Mouse (Mus musculus) embryonic facial prominence, embryonic 10.5 days (tissue): Measurements from ENCODE around the gene Eln. TPM values are rescaled to one million over a fixed set of nuclear protein-coding genes. Genes with fewer than 3 reads are reported as not detected.
A peak's percentile ranks its signal among the peaks of the same experiment; 100 is the strongest.

Experiments used
- DNase-seq: peaks from one replicate; pipeline ENCODE4 v3.0.0-alpha.2; 2017; ENCODE audit warnings: low spot score
- H3K27ac ChIP-seq: fragments of 300-500 bp; sonication (generic); replicated peaks from 2 replicates; pipeline ENCODE4 v1.5.1; 2016; ENCODE audit warnings: mild to moderate bottlenecking
- H3K27me3 ChIP-seq: fragments of 300-500 bp; sonication (generic); replicated peaks from 2 replicates; pipeline ENCODE4 v1.6.1; 2016; ENCODE audit warnings: low read depth, mild to moderate bottlenecking; ENCODE audit not compliant: poor library complexity, severe bottlenecking
- H3K36me3 ChIP-seq: fragments of 300-500 bp; sonication (generic); replicated peaks from 2 replicates; pipeline ENCODE4 v1.6.1; 2016; ENCODE audit warnings: mild to moderate bottlenecking, moderate library complexity
- H3K4me1 ChIP-seq: fragments of 300-500 bp; sonication (generic); 2 replicates; pipeline ENCODE4 v1.6.1; 2016
- H3K4me3 ChIP-seq: fragments of 300-500 bp; sonication (generic); 2 replicates; pipeline ENCODE4 v1.5.1; 2016; ENCODE audit warnings: mild to moderate bottlenecking, moderate library complexity
- H3K9me3 ChIP-seq: fragments of 300-500 bp; sonication (generic); 2 replicates; pipeline ENCODE4 v1.6.1; 2016; ENCODE audit warnings: mild to moderate bottlenecking
- WGBS: fragments of 180-500 bp; shearing (Covaris S2); methylation state at CpG from one replicate; pipeline ENCODE4 v1.1.7; 2016; 5-methylcytosine and 5-hydroxymethylcytosine counted together
- polyA plus RNA-seq: library from polyadenylated mRNA; unstranded; fragments of >200 nt; fragmentation: Nextera tagmentation; extraction: Ambion mirVana; gene quantifications from 2 replicates; pipeline ENCODE4 v1.2.1, GENCODE M21; 2016

Gene Eln
- polyA plus RNA-seq, 1 experiment from 2014 or later: 3.9 TPM

DNA sequence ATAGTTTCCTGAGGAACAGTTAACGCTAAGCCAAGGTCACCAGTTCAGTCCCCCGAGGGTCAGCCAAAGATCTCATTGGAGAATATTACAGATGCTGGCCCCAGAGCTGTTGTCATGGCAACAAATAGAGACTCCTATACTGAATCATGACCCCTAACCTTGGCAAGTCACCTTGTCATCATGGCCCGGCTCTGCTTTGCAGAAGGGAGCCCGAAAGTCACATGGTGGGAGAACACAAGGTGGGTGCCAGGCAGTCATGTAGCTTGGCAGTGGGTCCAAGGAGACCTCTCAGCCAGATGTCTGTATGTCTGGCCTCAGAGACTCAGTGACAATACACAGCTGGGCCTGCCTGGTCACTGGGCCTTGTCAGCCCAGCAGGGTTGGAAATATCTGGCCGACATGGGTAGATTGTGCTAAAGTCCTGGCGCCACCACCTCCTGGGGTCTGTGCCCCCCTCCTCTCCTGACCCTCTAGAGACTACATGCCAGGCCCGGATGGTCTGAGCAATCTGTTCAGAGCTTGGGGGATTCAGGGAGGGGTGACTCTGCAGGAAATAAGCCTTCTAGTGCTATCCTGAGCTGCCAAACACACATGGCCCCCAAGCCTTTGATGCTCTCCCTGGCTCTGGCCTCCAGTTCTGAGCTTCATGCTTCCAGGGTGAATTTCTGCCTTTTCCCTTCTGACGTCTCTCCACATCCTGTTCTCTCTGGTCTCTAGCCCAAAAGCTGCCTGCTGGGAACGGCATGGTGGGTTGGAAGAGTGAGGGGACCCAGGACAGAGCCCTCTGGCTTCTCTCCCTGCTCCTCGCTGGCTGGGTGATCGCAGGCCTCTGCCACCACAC lies 6.4 kb downstream of the Eln start:
- Histone ChIP-seq H3K4me1 (peaks cover 28% of the 10 kb centered on the region), H3K9me3 (no peaks in the 10 kb centered on the region), H3K27ac (peak overlapping the region; percentile 31; the same call in 1 of the 2 replicates), H3K27me3 (peaks cover 41% of the 10 kb centered on the region), H3K36me3 (no peaks in the 10 kb centered on the region), H3K4me3 (no peak overlapping the region)
- 59% methylated on average over 11 of the region's 11 CpGs for WGBS
- peak; percentile 39 for DNase-seq

DNA sequence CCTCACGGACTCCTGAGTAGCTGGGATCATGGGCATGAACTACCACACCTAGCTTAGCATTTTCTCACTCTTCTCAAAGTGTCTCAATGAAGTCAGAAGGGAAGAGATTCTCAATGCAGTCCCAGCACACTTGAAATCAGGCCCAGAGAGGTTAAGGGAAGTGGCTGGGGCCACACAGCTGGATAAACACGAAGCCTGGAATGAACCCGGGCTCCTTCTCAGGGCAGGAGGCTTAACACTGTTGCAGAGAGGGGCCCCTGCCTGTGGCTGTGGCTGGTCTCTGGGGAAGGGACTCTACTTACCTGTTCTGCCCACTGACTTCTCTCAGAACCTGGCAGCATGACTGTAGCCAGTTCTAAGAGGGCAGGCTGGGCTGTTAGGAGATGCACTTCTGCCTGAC lies 7.2 kb downstream of the Eln start:
- no peaks in the 10 kb centered on the region for H3K9me3 ChIP-seq

DNA sequence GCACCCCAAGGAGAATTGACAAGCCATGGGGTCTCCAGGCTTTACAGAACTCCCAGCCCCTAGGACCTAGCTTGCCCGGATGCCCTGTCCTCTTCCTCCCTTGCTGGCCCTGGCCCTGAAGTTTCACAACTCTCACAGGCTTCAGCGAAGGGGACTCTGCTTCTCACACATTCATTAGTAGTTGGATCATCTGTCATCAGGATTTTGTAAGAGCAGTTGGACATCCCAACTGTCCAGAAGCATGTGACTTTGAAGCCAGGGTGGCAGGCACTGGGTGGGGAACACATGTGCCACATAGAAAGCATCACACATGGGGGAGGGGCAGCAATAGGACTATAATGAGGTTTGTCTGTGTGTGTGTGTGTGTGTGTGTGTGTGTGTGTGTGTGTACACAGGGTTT lies 12.2 kb downstream of the Eln start:
- no peak overlapping the region for H3K27ac ChIP-seq
- H3K9me3 ChIP-seq: no peaks in the 10 kb centered on the region
- no peaks in the 10 kb centered on the region for H3K36me3 ChIP-seq
- WGBS: 83% methylated on average over 2 of the region's 2 CpGs
- no peak for DNase-seq
- H3K4me3 ChIP-seq: no peak overlapping the region
- no peaks in the 10 kb centered on the region for H3K27me3 ChIP-seq
- peaks cover 10% of the 10 kb centered on the region for H3K4me1 ChIP-seq

More for the DNA sequence above, 7.2 kb downstream of the Eln start:
- WGBS: 50% methylated on average over 3 of the region's 3 CpGs
- no peak for DNase-seq
- 0 out of 2 replicates have a peak overlapping the region, but pooled peaks have one; percentile 31 for H3K27ac ChIP-seq
- H3K4me3 ChIP-seq: no peak overlapping the region
- no peaks in the 10 kb centered on the region for H3K36me3 ChIP-seq
- H3K4me1 ChIP-seq: peaks cover 26% of the 10 kb centered on the region
- peaks cover 33% of the 10 kb centered on the region for H3K27me3 ChIP-seq

DNA sequence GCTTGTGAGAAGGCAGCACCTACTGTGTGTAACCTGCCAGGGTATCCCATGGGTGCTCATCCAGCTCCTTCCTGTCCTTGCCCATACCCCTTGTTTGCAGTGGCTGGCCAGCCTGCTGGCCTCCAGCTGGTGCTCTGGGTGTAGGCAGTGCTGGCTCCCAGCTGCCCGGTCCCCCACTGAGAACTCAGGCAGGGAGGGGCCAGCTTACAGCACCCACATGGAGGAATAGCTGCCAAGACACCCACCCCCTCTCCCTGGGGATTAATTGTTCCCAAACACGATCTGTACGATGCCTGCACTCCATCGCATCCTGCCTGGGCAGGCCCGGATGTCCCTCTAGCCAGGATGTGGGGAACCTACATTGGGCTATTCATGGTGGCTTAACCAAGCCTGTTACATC lies 13.1 kb downstream of the Eln start:
- 83% methylated on average over 5 of the region's 5 CpGs for WGBS
- H3K9me3 ChIP-seq: no peaks in the 10 kb centered on the region
- H3K27me3 ChIP-seq: no peaks in the 10 kb centered on the region
- H3K27ac ChIP-seq: no peak overlapping the region
- no peak for DNase-seq
- no peak overlapping the region for H3K4me3 ChIP-seq
- H3K4me1 ChIP-seq: peaks cover 12% of the 10 kb centered on the region
- H3K36me3 ChIP-seq: no peaks in the 10 kb centered on the region

DNA sequence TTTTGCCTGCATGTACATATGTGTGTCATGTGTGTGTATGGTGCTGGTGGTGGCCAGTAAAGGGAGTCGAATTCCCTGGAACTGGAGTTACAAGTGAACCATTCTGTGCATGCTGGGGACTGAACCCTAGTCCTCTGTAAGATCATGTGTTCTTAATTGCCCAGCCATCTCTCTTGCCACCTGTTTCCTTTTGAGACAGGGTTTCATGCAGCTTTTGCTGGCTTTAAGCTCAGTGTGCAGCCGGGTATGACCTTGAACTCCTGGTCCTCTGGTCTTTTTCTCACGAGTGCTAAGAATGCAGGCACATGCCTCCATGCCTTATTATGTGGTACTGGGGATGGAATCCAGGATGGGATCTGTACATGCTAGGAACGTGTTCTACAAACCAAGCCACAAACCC lies 13.9 kb downstream of the Eln start:
- H3K4me1 ChIP-seq: peaks cover 20% of the 10 kb centered on the region
- 63% methylated on average over 4 of the region's 4 CpGs for WGBS
- H3K4me3 ChIP-seq: no peak overlapping the region
- no peaks in the 10 kb centered on the region for H3K36me3 ChIP-seq
- no peak for DNase-seq
- H3K27me3 ChIP-seq: no peaks in the 10 kb centered on the region
- no peak overlapping the region for H3K27ac ChIP-seq
- H3K9me3 ChIP-seq: no peaks in the 10 kb centered on the region

DNA sequence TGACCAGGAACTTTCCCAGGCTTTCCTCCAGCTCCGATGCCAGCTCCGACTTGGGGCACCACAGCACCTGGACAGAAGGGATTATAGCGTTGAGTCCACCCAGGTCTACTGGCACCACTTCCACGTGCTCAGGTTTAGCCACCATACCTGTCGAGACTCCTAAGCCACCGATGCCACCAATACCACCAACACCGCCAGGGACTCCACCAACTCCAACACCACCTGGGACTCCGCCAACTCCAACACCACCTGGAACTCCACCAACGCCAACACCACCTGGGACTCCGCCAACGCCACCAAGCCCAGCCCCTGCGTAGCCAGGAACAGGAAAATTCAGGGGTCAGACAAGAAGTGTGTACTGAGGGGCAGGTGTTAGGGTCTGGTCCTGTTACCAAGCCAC lies 18.0 kb downstream of the Eln start:
- no peaks in the 10 kb centered on the region for H3K36me3 ChIP-seq
- no peak overlapping the region; the same call in 1 of the 2 replicates for H3K27ac ChIP-seq
- H3K4me3 ChIP-seq: no peak overlapping the region
- H3K27me3 ChIP-seq: no peaks in the 10 kb centered on the region
- H3K9me3 ChIP-seq: no peaks in the 10 kb centered on the region
- 94% methylated on average over 12 of the region's 12 CpGs for WGBS
- DNase-seq: no peak
- peaks cover 27% of the 10 kb centered on the region for H3K4me1 ChIP-seq

DNA sequence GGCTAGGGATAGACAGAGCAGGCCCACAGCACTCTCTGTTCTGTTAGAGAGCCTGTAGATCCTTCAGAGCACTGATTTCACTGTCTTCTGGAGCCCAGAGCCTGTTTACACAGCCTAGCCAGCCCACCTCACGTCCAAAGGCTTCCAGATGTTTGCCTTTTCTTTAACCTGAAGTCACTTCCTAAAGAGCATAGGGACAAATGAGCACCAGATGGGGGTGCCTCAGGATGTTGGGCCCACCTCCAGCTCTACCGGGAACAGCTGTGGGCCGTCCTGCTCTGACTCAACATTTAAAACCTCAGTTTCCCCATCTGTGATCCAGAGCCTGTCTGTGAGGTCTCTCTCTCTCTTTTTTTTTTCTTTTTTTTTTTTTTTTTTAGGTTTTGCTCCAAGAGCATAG lies 18.6 kb downstream of the Eln start:
- peak overlapping the region; percentile 25; the same call in 1 of the 2 replicates for H3K27ac ChIP-seq
- 42% methylated on average over 3 of the region's 3 CpGs for WGBS
- H3K9me3 ChIP-seq: no peaks in the 10 kb centered on the region
- peak; percentile 68 for DNase-seq
- H3K4me3 ChIP-seq: no peak overlapping the region
- H3K4me1 ChIP-seq: peaks cover 25% of the 10 kb centered on the region
- no peaks in the 10 kb centered on the region for H3K36me3 ChIP-seq
- no peaks in the 10 kb centered on the region for H3K27me3 ChIP-seq

DNA sequence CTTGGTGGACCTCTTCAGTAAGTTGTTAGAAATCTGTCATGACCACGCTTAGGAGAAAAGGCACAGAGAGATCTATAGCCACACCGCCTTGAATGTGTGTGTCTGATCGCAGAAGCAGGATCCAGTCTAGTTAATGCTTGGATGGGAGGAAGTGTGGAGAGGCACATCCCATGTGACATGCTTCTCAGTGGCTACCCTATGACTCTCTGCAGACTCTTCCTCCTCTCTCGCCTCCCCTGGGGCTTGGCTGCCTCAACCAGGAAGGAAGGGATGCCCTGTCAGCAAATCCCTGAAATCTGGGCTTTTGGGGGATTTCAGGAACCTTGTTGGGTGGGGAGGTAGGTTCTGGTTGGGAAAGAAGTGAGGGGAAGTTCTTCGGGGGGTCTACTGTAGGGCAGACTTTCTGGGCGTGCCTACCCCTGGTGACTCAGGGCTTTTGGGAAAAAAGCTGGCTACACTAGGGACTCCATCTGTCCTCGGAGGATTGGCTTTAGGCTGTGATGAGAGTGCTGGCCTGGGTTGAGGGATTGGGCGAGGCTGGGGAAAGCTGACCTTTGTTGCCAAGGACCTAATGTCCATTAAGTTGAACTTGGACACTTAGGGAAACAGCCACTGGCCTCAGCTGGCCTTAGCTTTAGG lies 20.0 kb downstream of the Eln start:
- DNase-seq: no peak
- Histone ChIP-seq H3K27me3 (no peaks in the 10 kb centered on the region), H3K4me3 (no peak overlapping the region), H3K9me3 (no peaks in the 10 kb centered on the region), H3K4me1 (peaks cover 25% of the 10 kb centered on the region), H3K27ac (no peak overlapping the region), H3K36me3 (no peaks in the 10 kb centered on the region)
- 84% methylated on average over 8 of the region's 8 CpGs for WGBS

DNA sequence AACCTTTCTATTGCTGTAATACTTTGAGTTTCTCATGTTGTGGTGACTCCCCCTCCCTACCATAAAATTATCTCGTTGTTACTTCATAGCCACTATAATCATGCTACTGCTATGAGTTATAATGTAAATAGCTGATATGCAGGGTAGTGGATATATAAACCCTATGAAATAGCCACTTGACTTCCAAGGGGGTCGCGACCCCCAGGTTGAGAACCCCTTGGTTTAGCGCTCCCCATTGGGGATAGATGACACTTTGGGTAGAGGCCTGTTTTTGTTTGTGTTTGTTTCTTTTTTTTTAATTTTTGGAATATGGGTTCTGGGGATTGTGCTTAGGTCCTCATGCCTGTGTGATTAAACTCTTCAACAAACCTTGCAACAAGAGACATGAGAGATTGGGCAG lies 21.8 kb downstream of the Eln start:
- Histone ChIP-seq H3K4me3 (no peak overlapping the region), H3K27me3 (no peaks in the 10 kb centered on the region; the same call in 1 of the 2 replicates), H3K36me3 (no peaks in the 10 kb centered on the region), H3K27ac (no peak overlapping the region), H3K4me1 (peaks cover 21% of the 10 kb centered on the region), H3K9me3 (no peaks in the 10 kb centered on the region)
- 68% methylated on average over 4 of the region's 4 CpGs for WGBS
- no peak for DNase-seq

DNA sequence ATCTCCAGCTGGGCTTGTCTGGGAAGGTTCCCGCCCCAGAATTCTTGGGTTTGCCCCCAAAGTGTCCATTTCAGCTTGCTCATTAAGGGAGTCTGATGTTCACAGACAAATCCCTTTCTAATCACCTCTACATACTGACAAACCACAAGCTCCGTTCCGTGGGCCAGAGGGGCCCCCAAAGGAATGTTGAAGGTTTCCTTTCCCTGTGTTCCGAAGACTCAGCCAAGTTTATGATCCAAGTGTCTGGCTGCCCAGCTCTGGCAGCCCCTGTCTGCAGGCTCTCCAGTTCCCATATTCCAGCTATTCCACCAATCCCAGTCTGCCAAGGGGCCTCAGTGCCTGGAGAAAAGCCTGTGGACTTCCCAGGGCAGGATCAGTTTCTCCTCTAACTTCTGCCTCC lies 27.1 kb downstream of the Eln start:
- Histone ChIP-seq H3K27me3 (peaks cover 2% of the 10 kb centered on the region; the same call in 1 of the 2 replicates), H3K9me3 (no peaks in the 10 kb centered on the region), H3K36me3 (no peaks in the 10 kb centered on the region), H3K27ac (no peak overlapping the region), H3K4me1 (no peaks in the 10 kb centered on the region), H3K4me3 (no peak overlapping the region)
- no peak for DNase-seq
- 72% methylated on average over 4 of the region's 4 CpGs for WGBS

DNA sequence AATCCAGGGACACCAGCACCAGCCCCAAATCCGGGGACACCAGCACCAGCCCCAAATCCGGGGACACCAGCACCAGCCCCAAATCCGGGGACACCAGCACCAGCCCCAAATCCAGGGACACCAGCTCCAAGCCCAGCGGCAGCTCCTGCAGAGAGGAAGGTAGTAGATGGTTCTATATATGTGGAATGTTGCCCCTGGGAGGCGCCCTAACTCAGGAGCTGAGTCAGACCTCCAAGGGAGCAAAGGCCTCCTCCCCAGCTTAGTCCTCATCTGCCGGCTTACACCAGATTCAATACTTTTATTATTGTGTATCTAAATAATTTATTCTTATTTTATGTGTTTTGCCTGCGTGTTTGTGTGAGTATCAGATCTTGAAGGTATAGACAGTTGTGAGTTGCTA lies 36.0 kb downstream of the Eln start:
- H3K4me3 ChIP-seq: no peak overlapping the region
- no peak overlapping the region for H3K27ac ChIP-seq
- WGBS: 65% methylated on average over 7 of the region's 7 CpGs
- H3K4me1 ChIP-seq: peaks cover 7% of the 10 kb centered on the region
- H3K27me3 ChIP-seq: 0 out of 2 replicates have a peak, but pooled peaks cover 4% of the 10 kb centered on the region
- H3K9me3 ChIP-seq: no peaks in the 10 kb centered on the region
- DNase-seq: no peak
- no peaks in the 10 kb centered on the region for H3K36me3 ChIP-seq

DNA sequence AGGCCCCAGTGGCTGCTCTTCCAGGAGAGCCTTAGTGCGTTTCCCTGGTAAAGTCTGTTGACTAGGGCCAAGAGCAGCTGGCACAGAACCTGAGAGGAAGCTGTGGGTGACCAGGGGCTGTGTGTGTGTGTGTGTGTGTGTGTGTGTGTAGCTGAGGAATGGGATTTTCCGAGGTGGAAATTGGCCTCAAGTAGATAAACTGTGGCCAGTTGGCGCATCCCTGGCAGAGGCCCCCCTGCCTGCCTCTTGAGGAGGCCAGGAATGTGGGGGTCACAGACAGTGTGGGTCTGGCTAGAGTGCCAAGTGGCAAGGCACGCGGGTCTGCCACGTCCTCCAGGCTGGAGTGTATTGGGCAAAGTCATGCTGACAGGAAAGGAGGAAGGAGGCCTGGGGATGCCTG lies 37.8 kb downstream of the Eln start:
- Histone ChIP-seq H3K27me3 (no peaks in the 10 kb centered on the region; the same call in 1 of the 2 replicates), H3K36me3 (no peaks in the 10 kb centered on the region), H3K4me3 (no peak overlapping the region), H3K9me3 (no peaks in the 10 kb centered on the region), H3K27ac (0 out of 2 replicates have a peak overlapping the region, but pooled peaks have one; percentile 2), H3K4me1 (peaks cover 7% of the 10 kb centered on the region)
- 68% methylated on average over 6 of the region's 6 CpGs for WGBS
- no peak for DNase-seq

DNA sequence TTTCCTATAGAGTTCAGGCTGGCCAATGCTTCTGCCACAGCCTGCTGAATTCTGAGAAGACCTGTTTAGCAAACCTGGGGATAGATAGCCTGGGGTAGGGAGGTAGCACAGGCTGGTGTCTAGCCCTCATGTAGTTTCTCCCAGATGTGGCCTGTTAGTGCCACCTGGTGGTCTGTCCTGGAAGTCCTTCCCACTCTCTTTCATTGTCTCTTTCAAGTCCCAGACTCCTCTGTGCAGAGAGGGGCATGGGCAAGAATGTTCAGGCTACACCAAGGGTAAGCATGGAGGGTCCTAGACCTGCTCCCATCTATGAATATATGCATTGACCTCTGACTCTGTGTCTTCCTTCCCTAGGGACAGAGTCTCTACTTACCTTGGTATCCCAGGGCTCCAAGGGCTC lies 43.0 kb downstream of the Eln start:
- H3K4me1 ChIP-seq: peaks cover 2% of the 10 kb centered on the region
- no peaks in the 10 kb centered on the region for H3K36me3 ChIP-seq
- peak; percentile 84 for DNase-seq
- no peaks in the 10 kb centered on the region for H3K9me3 ChIP-seq
- H3K27ac ChIP-seq: no peak overlapping the region
- H3K27me3 ChIP-seq: no peaks in the 10 kb centered on the region; the same call in 1 of the 2 replicates
- H3K4me3 ChIP-seq: no peak overlapping the region
